Comparison of ENCODE assay signal across 10 mouse cellular contexts in the genomic region with DNA sequence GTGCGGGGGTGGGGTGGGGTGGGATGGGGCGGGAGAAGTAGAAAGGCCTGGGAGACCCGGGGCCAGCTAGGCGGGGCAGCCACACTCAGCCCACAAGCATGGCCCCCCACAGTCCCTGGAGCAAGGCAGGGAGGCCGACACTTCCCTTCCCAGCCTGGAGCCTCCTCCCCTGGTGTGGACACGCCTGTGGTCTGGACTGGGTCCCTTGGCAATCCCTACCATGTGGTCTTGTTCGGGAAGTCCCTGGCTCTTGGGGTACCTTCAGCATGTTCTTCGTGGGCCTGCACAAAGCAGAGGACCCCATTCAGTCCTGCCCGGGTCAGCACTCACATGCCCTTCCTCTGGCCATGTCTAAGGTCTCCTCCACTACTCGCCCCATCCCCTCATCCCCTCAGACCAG. TPM values are rescaled to one million over a fixed set of nuclear protein-coding genes. Genes with fewer than 3 reads are reported as not detected.
A peak's percentile ranks its signal among the peaks of the same experiment; 100 is the strongest.
DNase-seq lines count a peak whose midpoint lies in the region; ATAC-seq and TF ChIP-seq lines count a peak whose summit lies in the region.
"Had no signal": no experiment of that assay in that cellular context is flagged by ENCODE, and none has a peak within 500 bp of the region (broad histone marks: within the 10 kb centered on the region; RNA-seq: fewer than 3 reads in every experiment).

No protein-coding gene starts in this region.

- no peaks in the 10 kb centered on the region for H3K36me3 ChIP-seq in heart, embryonic 11.5 days (ENCODE audit: control insufficient read depth, insufficient read depth, low read length)
- H3K36me3 ChIP-seq in midbrain, embryonic 12.5 days: peaks cover 21% of the 10 kb centered on the region; the same call in 1 of the 2 replicates
- peaks cover 7% of the 10 kb centered on the region; the same call in 1 of the 2 replicates for H3K36me3 ChIP-seq in midbrain, postnatal 0 days (ENCODE audit: insufficient read depth, low read length)
- peaks cover 12% of the 10 kb centered on the region; the same call in 1 of the 2 replicates for H3K36me3 ChIP-seq in embryonic facial prominence, embryonic 13.5 days
- H3K36me3 ChIP-seq in limb, embryonic 15.5 days: no peaks in the 10 kb centered on the region

- TF ChIP-seq CTCF in midbrain, postnatal 0 days (IDR thresholded peaks at IDR 0.05): no peak

- no peak overlapping the region for H3K4me2 ChIP-seq in heart, embryonic 11.5 days
- H3K4me2 ChIP-seq in midbrain, embryonic 12.5 days (replicated peaks): no peak overlapping the region
- H3K4me2 ChIP-seq in midbrain, postnatal 0 days (ENCODE audit: low read depth, low read length, poor library complexity, severe bottlenecking): no peak overlapping the region
- H3K4me2 ChIP-seq in embryonic facial prominence, embryonic 13.5 days: peak overlapping the region; percentile 28; the same call in 1 of the 2 replicates
- no peak overlapping the region for H3K4me2 ChIP-seq in limb, embryonic 15.5 days

- WGBS in heart, embryonic 11.5 days (ENCODE audit: insufficient replicate concordance): 56% methylated on average over 10 of the region's 10 CpGs
- 45% methylated on average over 9 of the region's 10 CpGs for WGBS in midbrain, embryonic 12.5 days
- WGBS in midbrain, postnatal 0 days: 56% methylated on average over 10 of the region's 10 CpGs
- WGBS in embryonic facial prominence, embryonic 13.5 days: 56% methylated on average over 10 of the region's 10 CpGs
- 48% methylated on average over 10 of the region's 10 CpGs for WGBS in limb, embryonic 15.5 days

- no peaks in the 10 kb centered on the region for H3K27me3 ChIP-seq in heart, embryonic 11.5 days (ENCODE audit: control insufficient read depth, insufficient read depth, low read length)
- no peaks in the 10 kb centered on the region; the same call in 1 of the 2 replicates for H3K27me3 ChIP-seq in midbrain, embryonic 12.5 days
- H3K27me3 ChIP-seq in midbrain, postnatal 0 days (ENCODE audit: insufficient read depth, low read length): no peaks in the 10 kb centered on the region
- H3K27me3 ChIP-seq in embryonic facial prominence, embryonic 13.5 days: no peaks in the 10 kb centered on the region
- peaks cover 9% of the 10 kb centered on the region; the same call in 1 of the 2 replicates for H3K27me3 ChIP-seq in limb, embryonic 15.5 days

- no peaks in the 10 kb centered on the region for H3K9me3 ChIP-seq in heart, embryonic 11.5 days (replicated peaks; ENCODE audit: control insufficient read depth, low read length)
- no peaks in the 10 kb centered on the region for H3K9me3 ChIP-seq in midbrain, embryonic 12.5 days
- H3K9me3 ChIP-seq in midbrain, postnatal 0 days (ENCODE audit: low read length): no peaks in the 10 kb centered on the region
- no peaks in the 10 kb centered on the region for H3K9me3 ChIP-seq in embryonic facial prominence, embryonic 13.5 days
- no peaks in the 10 kb centered on the region for H3K9me3 ChIP-seq in limb, embryonic 15.5 days

- ATAC-seq in heart, embryonic 11.5 days (replicated peaks; ENCODE audit: insufficient number of reproducible peaks, low FRiP score, low TSS enrichment): no peak
- no peak for ATAC-seq in midbrain, embryonic 12.5 days (ENCODE audit: low FRiP score, low read depth)
- no peak for ATAC-seq in midbrain, postnatal 0 days (ENCODE audit: low FRiP score)
- ATAC-seq in embryonic facial prominence, embryonic 13.5 days (ENCODE audit: insufficient number of reproducible peaks, insufficient read depth, low FRiP score, low TSS enrichment, low read depth): no peak
- ATAC-seq in limb, embryonic 15.5 days (ENCODE audit: insufficient number of reproducible peaks, low FRiP score, low TSS enrichment, low read depth): no peak
- no peak for ATAC-seq in CD4-positive, CD25-positive, alpha-beta regulatory T cell, adult 4 months

- peaks cover 61% of the 10 kb centered on the region for H3K4me1 ChIP-seq in heart, embryonic 11.5 days (ENCODE audit: control insufficient read depth, insufficient read depth, low read length)
- H3K4me1 ChIP-seq in midbrain, embryonic 12.5 days: peaks cover 100% of the 10 kb centered on the region
- peaks cover 39% of the 10 kb centered on the region for H3K4me1 ChIP-seq in midbrain, postnatal 0 days (ENCODE audit: insufficient read depth, low read length)
- peaks cover 100% of the 10 kb centered on the region for H3K4me1 ChIP-seq in embryonic facial prominence, embryonic 13.5 days
- H3K4me1 ChIP-seq in limb, embryonic 15.5 days: peaks cover 100% of the 10 kb centered on the region

- peak; percentile 61 to 82 for DNase-seq in heart, adult 18-20 months
- no peak for DNase-seq in midbrain, postnatal 0 days (ENCODE audit: low spot score)
- DNase-seq in embryo, embryonic 10.5 days (ENCODE audit: low spot score): no peak
- DNase-seq: lung, adult 2 months; thymus, postnatal 25 days had no signal

- H3K9ac ChIP-seq in heart, embryonic 11.5 days (ENCODE audit: low read depth, low read length): no peak overlapping the region
- H3K9ac ChIP-seq in midbrain, embryonic 12.5 days (replicated peaks): peak overlapping the region; percentile 20; the same call in 1 of the 2 replicates
- no peak overlapping the region for H3K9ac ChIP-seq in midbrain, postnatal 0 days (replicated peaks; ENCODE audit: low read length, poor library complexity, severe bottlenecking)
- no peak overlapping the region for H3K9ac ChIP-seq in embryonic facial prominence, embryonic 13.5 days
- no peak overlapping the region for H3K9ac ChIP-seq in limb, embryonic 15.5 days

- no peak overlapping the region for H3K4me3 ChIP-seq in heart, embryonic 11.5 days (ENCODE audit: low read depth, low read length)
- no peak overlapping the region for H3K4me3 ChIP-seq in midbrain, embryonic 12.5 days
- no peak overlapping the region for H3K4me3 ChIP-seq in midbrain, postnatal 0 days (ENCODE audit: low read depth, low read length)
- H3K4me3 ChIP-seq in embryonic facial prominence, embryonic 13.5 days: no peak overlapping the region
- no peak overlapping the region for H3K4me3 ChIP-seq in limb, embryonic 15.5 days

- no peak overlapping the region for H3K27ac ChIP-seq in heart, embryonic 11.5 days (ENCODE audit: low read depth, low read length)
- no peak overlapping the region for H3K27ac ChIP-seq in midbrain, embryonic 12.5 days (replicated peaks)
- H3K27ac ChIP-seq in midbrain, postnatal 0 days (ENCODE audit: low read depth, low read length): no peak overlapping the region
- peak overlapping the region; percentile 28; the same call in 1 of the 2 replicates for H3K27ac ChIP-seq in embryonic facial prominence, embryonic 13.5 days
- H3K27ac ChIP-seq in limb, embryonic 15.5 days: peak overlapping the region; percentile 39

RNA-seq across cellular contexts. Expression of a gene that starts 23.8 kb away (rescaled TPM):
- total RNA-seq in heart, adult 18-20 months (2021): 1 to 10 TPM; 3.5 to 5.0 TPM
- 7.0 and 9.1 TPM in 2 replicates for polyA plus RNA-seq in heart, embryonic 11.5 days (2014; fragmentation: Nextera tagmentation; extraction: Ambion mirVana)
- 25.1 and 26.1 TPM in 2 replicates for polyA plus RNA-seq in midbrain, embryonic 12.5 days (2016; fragmentation: Nextera tagmentation; extraction: Ambion mirVana)
- 39.9 and 49.8 TPM in 2 replicates for total RNA-seq in midbrain, postnatal 0 days (2014; rRNA removed)
- polyA plus RNA-seq in midbrain, postnatal 0 days (2015; fragmentation: Nextera tagmentation; extraction: Ambion mirVana): 5.9 and 9.5 TPM in 2 replicates
- polyA plus RNA-seq in embryonic facial prominence, embryonic 13.5 days (2015; fragmentation: Nextera tagmentation; extraction: Ambion mirVana): 13.1 and 13.9 TPM in 2 replicates
- 5.8 and 6.7 TPM in 2 replicates for polyA plus RNA-seq in limb, embryonic 15.5 days (2015; fragmentation: Nextera tagmentation; extraction: Ambion mirVana)
- not detected for polyA plus RNA-seq in CD4-positive, CD25-positive, alpha-beta regulatory T cell, adult 4 months (2017; shearing (Covaris generic))

Comparison
In these comparisons a context has a peak if more than half of its experiments do, and no peak if none do; other contexts are left out.
1. DNase-seq: peak in heart, adult 18-20 months (2 of 2); none in midbrain, postnatal 0 days (single experiment) and embryo, embryonic 10.5 days (single experiment).
2. H3K27ac ChIP-seq: peak in embryonic facial prominence, embryonic 13.5 days (single experiment) and limb, embryonic 15.5 days (single experiment); none in heart, embryonic 11.5 days (single experiment), midbrain, embryonic 12.5 days (single experiment) and midbrain, postnatal 0 days (single experiment).